Mouse (Mus musculus) adrenal gland, postnatal 14 days (tissue): Measurements from ENCODE around the gene Olfr1394. TPM values are rescaled to one million over a fixed set of nuclear protein-coding genes. Genes with fewer than 3 reads are reported as not detected.
"Not testable (repeated sequence)": the region's sequence is repeated elsewhere in the genome, so short reads cannot be mapped to it uniquely, and the experiment has no call there.

Experiments
- DNase-seq: peaks from one replicate; pipeline ENCODE4 v3.0.0; 2021; ENCODE audit warnings: mixed read lengths
- total RNA-seq: library from RNA; stranded (reverse); gene quantifications from 2 replicates; pipeline ENCODE4 v1.2.3, GENCODE M21; 2021

The Olfr1394 gene
- total RNA-seq, 1 experiment from 2014 or later: not detected

DNA sequence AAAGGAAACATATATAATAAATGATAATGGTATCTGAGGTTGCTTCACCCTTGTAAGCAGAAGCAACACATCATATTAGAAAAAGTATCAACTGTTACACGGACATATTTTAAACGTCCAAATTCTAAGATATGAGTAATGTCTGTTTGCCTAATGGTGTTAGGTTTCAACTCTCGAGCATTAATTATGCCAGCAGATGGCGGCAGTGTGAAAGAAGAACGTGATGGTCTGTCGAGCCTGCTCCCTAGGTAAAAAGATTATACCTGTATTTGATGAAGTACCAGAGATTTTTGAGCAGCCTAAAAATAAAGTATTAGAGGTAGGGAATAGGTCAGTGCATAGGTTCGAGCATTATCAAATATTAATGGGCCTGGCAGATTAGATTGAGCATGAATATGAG is 35.6 kb downstream of the Olfr1394 start:
- DNase-seq: peak; percentile 75

DNA sequence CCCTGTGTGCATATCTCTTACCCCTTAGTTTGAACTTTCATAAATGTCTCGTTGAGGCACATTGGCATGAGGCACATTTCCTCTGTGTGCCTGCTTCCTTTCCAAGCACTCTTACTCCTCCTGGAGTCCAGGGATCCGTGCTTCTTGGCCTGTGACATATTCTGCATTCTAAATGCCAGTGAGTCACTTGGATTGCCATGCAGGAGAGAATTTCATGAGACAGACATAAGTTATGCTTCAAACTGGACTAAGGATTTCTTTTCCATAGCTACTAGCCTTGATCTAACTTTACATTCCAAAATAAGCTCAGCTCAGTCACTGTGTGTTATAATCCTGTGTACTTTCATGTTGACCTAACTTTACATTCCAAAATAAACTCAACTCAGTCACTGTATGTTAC is 36.9 kb downstream of the Olfr1394 start:
- DNase-seq: no peak

DNA sequence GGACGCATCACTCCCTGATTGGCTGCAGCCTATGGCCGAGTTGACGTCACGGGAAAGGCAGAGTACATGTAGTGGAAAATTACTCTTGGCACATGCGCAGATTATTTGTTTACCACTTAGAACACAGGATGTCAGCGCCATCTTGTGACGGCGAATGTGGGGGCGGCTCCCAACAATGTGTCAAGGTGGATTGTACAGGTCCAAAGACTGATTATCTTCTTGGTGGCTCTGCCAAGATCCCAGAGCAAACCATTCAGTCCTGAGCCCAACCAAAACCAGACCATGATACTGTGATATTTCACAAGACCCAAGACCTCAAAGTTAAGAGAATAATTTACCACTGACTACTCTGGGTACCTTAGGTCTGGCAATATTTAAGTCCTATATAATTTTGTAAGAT is 40.6 kb downstream of the Olfr1394 start:
- not testable (repeated sequence) for DNase-seq

DNA sequence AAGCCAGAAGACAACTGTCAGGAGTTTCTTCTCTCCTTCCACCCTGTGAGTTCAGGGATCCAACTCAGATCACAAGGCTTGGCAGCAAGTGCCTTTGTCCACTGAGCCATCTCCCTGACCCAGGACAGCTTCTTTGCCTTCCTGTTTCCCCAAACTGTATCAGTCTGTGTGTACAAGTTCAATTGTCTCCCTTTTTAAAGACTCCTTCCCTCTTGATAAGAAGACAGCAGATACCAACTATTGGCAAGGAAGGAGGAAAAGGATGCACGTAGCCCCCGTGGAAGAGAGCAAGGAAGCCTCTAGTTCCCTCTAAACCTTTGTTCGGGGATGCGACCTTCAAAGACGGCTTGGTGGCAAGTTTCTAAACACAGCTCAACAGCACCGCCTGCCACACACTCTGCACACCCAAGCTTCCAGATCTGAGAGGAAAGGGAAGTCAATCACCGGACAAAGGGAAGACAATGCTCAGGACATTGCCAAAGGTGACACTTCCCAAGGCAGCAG is 41.7 kb downstream of the Olfr1394 start:
- DNase-seq: peak; percentile 46

DNA sequence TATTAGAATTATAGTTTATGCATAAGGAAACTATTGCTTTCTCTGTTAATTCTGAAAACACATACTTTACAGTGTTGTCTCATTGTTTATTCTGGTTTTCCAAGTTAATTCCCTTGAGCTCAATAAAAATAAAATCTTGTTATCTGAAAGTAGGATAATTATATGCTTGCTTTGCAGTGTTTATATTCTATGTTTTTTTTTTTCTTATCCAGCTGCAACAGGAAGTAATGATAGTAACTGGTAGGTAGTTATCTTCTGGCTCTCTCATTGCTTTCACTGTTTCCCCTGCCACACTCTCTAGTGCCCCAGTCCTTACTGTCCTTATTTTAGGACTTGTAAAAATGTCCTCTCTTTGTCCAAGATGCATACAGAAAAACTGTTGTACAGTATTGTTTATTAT is 46.5 kb downstream of the Olfr1394 start:
- no peak for DNase-seq

DNA sequence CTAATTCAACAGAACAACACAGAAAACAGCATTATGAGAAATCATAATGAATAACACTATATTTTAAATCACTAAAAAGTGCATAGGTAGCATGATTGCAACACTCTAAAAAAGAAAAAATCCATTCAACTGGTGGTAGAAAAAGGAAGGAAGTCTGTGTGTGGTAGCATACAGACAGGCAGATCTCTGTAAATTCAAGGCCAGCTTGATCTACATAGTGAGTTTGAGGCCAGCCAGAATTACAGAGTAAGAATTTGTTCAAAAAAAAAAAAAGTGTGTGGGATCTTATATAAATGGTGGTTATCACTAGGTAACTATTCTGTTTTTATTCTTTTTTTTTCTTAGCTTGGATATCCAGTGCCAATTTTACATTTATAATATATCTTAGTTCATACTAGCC is 47.0 kb downstream of the Olfr1394 start:
- DNase-seq: no peak

DNA sequence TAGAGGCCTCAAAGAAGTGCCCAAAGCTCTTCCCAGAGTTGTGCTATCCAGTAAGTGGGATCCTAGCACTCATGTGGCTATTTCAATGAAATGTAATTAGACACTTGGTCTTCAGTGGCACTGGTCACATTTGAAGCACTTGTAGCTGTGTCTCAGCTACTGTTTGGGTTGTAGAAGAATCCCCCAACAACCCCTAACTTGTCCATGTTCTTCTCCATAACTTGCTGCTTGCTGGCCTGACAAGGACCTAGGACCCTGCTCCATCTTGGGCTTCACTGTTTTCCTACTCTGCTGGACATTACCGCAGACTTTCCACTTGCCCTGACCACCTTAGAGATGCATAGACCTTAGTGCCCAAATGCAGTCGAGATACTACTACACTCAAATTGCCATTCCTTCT is 47.9 kb downstream of the Olfr1394 start:
- no peak for DNase-seq

DNA sequence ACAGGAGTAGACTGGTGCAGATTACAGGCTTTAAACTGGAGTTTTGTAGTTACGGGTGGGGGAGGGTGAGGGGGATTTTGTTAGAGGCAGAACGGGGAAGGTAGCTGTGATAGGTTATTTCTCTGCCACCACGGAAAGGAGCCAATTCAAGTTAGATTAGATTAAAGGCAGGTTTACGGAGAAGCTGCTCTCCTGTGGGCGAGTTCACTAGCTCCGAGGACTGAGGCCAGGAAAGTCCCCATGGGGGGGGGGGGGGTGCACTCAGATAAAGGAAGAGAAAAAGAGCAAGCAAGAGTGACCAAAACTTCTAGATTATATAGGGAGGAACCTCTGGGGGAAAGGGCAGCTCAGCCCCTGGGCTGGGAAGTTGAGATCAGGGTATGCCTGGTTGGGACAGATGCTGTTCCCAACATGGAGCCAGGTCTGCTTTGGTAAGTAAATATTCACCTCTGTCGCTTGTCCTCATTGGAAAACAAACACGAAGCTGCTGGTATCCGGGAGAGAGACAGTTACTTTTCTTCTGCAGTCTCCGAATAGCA is 48.4 kb downstream of the Olfr1394 start:
- DNase-seq: peak; percentile 27

DNA sequence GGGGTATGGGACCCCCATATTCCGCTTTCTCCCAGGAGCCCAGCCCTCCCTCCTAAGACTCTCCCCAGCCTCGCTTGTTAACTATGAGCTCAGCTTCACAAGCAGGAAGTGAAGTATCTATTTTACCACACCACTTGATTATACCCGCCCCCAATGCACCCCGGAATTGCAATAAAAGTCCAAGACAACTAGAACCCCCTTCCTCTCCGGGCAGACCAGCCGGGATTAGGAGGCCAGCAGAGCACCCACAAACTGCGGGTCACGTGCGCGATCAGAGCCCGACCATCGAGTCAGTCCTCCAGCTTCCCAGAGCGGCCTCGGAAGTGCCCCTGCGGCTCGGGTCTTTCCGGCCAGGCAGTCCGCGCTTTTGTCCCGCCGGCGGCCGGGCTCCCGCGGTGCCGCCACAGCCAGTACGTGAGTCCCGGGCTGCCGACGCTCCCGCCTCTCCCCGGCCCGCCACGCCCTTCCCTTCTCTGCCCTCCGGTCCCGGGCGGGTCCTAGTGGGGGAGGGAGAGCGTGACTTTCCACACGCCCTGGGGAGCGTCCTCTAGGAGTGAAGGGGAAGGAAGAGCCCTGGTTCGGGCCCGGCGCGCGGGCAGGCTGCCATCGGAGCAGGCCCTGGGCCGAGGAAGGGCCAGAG is 49.1 kb downstream of the Olfr1394 start, which contains the start of gene Zfp62:
TSS of gene Zfp62 (plus strand) at position 164 of the 640 bp plus-strand sequence.
- DNase-seq: peak; percentile 97

DNA sequence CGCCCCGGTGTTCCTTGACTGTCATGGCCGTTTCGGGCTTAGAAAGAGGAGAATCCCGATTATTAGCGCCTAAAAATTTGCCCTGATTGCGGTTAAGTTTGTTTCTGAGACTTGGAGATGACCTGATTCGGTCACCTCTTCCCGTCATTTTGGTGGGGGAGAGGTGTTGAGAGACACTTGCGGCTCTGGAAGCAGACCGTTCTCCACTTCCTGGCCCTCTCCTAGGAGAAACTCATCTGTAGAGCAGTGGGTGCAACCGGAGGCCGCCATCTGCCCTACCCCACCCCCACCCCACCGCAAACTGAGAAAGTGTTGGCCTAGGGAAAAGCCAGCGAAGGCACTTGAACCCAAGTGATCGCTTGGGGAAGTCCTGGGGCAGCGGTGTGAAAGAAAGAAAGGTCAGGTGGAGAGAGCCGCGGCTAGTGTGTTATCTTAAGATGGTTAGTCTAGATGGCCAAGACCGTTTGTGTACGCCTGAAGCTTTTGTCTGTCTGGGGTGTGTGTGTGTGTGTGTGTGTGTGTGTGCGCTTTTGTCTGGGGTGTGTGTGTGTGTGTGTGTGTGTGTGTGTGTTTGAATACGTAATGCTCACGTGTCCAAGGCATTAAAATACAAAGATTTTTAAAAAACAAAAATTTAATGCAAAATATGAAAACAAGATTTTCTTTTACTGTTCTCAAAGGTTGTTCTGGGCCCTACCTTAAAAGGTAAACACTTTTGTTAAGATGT is 49.8 kb downstream of the Olfr1394 start:
- no peak for DNase-seq

DNA sequence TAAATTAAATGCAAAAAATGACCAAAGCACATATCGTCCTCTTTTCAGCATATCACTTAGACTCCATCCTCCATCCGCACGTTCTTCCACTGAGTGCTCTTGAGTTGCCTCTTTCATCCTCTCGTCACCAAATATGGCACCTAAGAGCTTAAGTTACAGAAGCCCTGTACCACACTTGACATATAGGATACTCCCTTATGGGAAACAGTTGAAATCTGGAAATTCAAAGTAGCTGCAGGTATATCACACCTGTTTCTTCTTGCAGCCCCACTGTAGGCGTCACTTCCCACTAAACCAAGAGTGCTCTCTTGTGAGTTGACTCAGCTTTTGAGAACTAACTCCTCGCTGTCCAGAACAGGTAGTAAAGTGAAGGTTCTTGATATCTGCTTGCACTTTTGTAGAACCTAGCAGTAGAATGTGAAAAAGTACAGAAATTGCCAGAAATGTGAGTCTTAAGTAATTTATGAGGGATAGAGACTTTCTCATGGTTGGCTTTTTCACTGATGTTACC is 51.0 kb downstream of the Olfr1394 start:
- no peak for DNase-seq

DNA sequence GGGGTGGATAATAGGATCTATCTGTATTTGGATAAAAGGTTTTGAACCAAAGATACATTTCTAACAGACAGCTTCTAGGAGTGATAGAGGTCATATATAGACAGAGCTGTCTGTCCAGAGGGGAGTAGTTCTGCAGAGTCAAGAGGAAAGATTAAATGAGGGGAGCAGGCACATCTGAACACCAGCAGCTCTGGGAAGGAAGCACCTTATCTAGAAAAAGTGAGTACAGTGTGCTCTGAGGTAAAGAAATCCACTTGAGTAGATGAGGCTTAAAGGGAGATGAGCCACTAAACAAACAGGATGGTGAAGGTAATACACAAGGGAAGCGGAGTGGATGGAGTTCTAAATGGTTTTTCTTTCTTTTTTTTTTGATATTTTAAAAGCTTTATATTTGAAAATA is 53.3 kb downstream of the Olfr1394 start:
- DNase-seq: no peak

Other genes starting within 250 kb of the Olfr1394 start
- 4.8 and 5.9 TPM in 2 replicates for gene Psme2b, start 208.2 kb upstream of the Olfr1394 start, total RNA-seq
- gene Olfr56, start 175.5 kb upstream of the Olfr1394 start, total RNA-seq: not detected in 2 replicates
- 2.3 and 6.9 TPM in 2 replicates for gene 9930111J21Rik1, start 175.0 kb upstream of the Olfr1394 start, total RNA-seq
- 2.7 and 3.4 TPM in 2 replicates for gene Gm12185, start 162.2 kb upstream of the Olfr1394 start, total RNA-seq
- 2.8 and 3.6 TPM in 2 replicates for gene Tgtp1, start 160.2 kb upstream of the Olfr1394 start, total RNA-seq
- 3.4 and 9.1 TPM in 2 replicates for gene 9930111J21Rik2, start 103.1 kb upstream of the Olfr1394 start, total RNA-seq
- 0.44 and 3.5 TPM in 2 replicates for gene Tgtp2, start 90.2 kb upstream of the Olfr1394 start, total RNA-seq
- gene Ifi47, start 77.8 kb upstream of the Olfr1394 start, total RNA-seq: 5.1 and 8.9 TPM in 2 replicates
- gene Olfr1396, start 39.5 kb upstream of the Olfr1394 start, total RNA-seq: 0.53 and 0.67 TPM in 2 replicates
- not detected in 2 replicates for gene Olfr1395, start 12.1 kb upstream of the Olfr1394 start, total RNA-seq
- 32.0 and 38.6 TPM in 2 replicates for gene Btnl9, start 32.8 kb downstream of the Olfr1394 start, total RNA-seq
- 33.2 and 36.9 TPM in 2 replicates for gene Zfp62, start 48.9 kb downstream of the Olfr1394 start, total RNA-seq
- gene Mgat1, start 89.8 kb downstream of the Olfr1394 start, total RNA-seq: 95.9 and 96.7 TPM in 2 replicates
- not detected in 2 replicates for gene Olfr1393, start 123.9 kb downstream of the Olfr1394 start, total RNA-seq
- not detected in 2 replicates for gene Olfr1392, start 130.9 kb downstream of the Olfr1394 start, total RNA-seq
- gene Olfr10, start 150.4 kb downstream of the Olfr1394 start, total RNA-seq: not detected in 2 replicates
- gene Olfr1391, start 168.4 kb downstream of the Olfr1394 start, total RNA-seq: not detected in 2 replicates
- not detected in 2 replicates for gene Olfr1390, start 180.8 kb downstream of the Olfr1394 start, total RNA-seq